Mouse (Mus musculus) cerebellum, adult 2 months (tissue): ENCODE data around the gene Cbfa2t3. TPM values are rescaled to one million over a fixed set of nuclear protein-coding genes. Genes with fewer than 3 reads are reported as not detected.

Experiments used
- DNase-seq, 2 experiments: peaks; one replicate each; pipeline ENCODE4 v3.0.0; 2021
- H3K27ac ChIP-seq: fragments of 200-500 bp; 2 replicates; pipeline ENCODE4 v1.5.1; 2012; ENCODE audit warnings: low read length, control low read depth, inconsistent platforms; ENCODE audit not compliant: insufficient read depth
- H3K27me3 ChIP-seq: fragments of 200-500 bp; 2 replicates; pipeline ENCODE4 v1.6.1; 2012; ENCODE audit warnings: inconsistent platforms, mild to moderate bottlenecking, low read length, moderate library complexity; ENCODE audit not compliant: control insufficient read depth, insufficient read depth
- H3K4me1 ChIP-seq: fragments of 200-500 bp; 2 replicates; pipeline ENCODE4 v1.6.1; 2011; ENCODE audit warnings: low read length; ENCODE audit not compliant: control insufficient read depth, insufficient read depth
- H3K4me3 ChIP-seq: fragments of 200-500 bp; replicated peaks from 2 replicates; pipeline ENCODE3; 2011; ENCODE audit warnings: mild to moderate bottlenecking, low read depth, low read length, control low read depth; ENCODE audit not compliant: insufficient read depth
- CTCF ChIP-seq: fragments of 200-500 bp; IDR thresholded peaks from 2 replicates; pipeline ENCODE4 v1.5.1; 2011; ENCODE audit warnings: low read depth, mild to moderate bottlenecking, control low read depth, low read length, moderate library complexity, borderline replicate concordance; ENCODE audit not compliant: insufficient read depth
- POLR2A ChIP-seq: fragments of 200-500 bp; IDR thresholded peaks from 2 replicates; pipeline ENCODE4 v1.6.1; 2011; ENCODE audit warnings: low read length, control low read depth, borderline replicate concordance; ENCODE audit not compliant: insufficient read depth
- WGBS: fragments of 180-500 bp; shearing (Covaris S2); methylation state at CpG from one replicate; pipeline ENCODE4 v1.1.7; 2018; 5-methylcytosine and 5-hydroxymethylcytosine counted together
- polyA plus RNA-seq: library from polyadenylated mRNA; depleted of rRNA; stranded (reverse); fragments of >200 nt; gene quantifications from 2 replicates; pipeline ENCODE4 v1.2.3, GENCODE M21; 2012

Gene Cbfa2t3
- polyA plus RNA-seq, 1 experiment: 17.7 TPM

DNA sequence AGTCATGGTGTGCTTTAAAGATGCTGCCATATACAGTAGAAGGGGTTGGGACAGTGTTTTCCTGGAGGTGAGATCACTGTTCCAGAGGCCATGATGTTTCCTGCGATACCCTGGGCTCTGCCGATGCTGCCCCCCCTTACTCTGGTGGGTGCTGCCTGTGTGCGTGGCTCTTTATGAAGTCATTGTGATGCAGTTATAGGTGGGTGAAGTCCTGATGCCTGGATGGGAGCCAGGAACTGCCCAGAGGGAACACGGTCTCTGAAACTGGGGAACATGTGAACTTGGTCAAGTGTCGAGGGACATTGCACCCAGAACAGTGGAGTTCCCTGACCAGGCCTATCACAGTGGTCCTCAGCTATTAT, 14.2 kb upstream of the Cbfa2t3 start:
- no peak for TF ChIP-seq CTCF
- TF ChIP-seq POLR2A: no peak
- 94% methylated on average over 5 of the region's 5 CpGs for WGBS
- peaks cover 15% of the 10 kb centered on the region for H3K4me1 ChIP-seq
- H3K27ac ChIP-seq: no peak overlapping the region
- H3K27me3 ChIP-seq: no peaks in the 10 kb centered on the region
- no peak for DNase-seq
- no peak overlapping the region for H3K4me3 ChIP-seq

DNA sequence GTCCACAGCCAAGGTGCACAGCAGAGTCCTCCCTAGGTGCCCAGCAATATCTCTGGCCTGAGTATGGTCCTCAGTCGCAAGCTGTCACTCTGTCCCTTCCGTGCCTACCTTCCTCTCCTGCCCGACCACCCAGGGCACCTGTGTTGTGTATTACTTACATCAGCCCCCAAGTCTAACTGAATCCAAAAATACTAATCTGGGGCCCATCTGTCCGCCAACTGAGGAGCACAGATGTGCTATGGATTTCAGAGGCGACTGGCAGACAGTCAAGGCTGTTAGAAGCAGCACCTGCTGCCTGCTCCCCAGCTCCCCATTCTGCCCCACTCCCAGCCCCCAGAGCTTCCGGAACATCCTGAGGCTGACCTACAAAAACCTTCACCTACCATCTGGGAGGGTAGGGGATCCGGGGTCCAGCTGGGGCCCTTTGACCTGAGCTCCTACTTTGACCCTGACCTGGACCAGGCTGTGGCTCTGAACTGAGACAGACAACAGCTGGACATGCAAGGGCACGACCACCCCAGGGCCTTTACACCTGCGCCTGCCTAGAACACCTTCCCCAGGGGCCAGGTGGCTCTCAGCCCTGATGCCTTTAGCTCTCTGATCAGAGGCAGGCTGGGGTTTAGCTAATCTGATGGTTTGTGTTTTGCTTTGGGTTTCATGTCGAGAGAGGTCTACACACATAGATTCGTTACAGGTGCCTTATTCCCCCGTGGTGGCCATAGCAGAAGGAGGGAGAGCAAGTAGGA, 13.7 kb upstream of the Cbfa2t3 start:
- 62% methylated on average over 12 of the region's 12 CpGs for WGBS
- TF ChIP-seq POLR2A (no peak), CTCF (no peak)
- peaks cover 15% of the 10 kb centered on the region for H3K4me1 ChIP-seq
- H3K27me3 ChIP-seq: no peaks in the 10 kb centered on the region
- H3K4me3 ChIP-seq: no peak overlapping the region
- no peak for DNase-seq
- H3K27ac ChIP-seq: no peak overlapping the region

DNA sequence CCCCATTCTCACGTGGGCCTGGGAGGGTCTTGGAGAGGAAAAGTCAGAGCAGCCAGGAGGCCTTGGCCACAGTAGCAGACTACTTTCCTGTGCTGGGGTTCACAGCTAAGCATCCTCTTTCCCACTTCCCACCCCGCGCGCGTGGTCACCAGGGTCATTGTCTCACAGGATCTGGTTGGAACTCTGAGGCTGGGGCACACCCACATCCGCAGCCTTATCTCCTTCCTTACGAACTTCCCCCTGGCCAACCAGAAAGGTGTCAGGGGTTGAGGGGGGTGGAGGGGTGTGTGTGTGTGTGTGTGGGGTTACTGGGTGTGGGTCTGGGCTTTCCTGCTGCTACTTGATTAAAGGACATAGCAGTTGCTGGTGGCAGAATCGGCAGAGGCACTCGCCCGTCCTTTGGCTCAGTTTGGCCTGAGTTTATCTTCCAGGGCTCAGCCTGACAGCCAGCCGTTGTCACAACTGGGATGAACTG, 13.0 kb upstream of the Cbfa2t3 start:
- H3K27me3 ChIP-seq: no peaks in the 10 kb centered on the region
- 77% methylated on average over 11 of the region's 11 CpGs for WGBS

DNA sequence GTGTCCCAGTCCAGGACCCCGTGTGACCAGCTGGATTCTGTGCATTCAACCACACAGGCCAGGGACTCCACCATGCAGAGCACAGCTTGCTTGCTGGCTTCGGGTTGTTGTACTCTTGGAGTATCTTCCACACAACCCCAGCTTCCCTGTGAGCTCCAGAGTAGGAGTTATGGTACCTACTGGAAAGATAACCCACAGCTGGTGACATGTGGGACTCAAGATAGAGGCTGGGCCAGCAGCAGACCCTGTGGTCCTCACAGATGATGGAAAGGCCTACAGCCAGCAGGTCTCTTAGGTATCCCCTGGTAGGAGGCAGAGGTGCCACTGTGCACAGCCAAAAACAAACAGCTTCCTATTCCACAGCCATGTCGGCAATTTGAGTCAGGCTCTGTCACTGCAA, 12.6 kb upstream of the Cbfa2t3 start:
- H3K27me3 ChIP-seq: no peaks in the 10 kb centered on the region
- no peak overlapping the region for H3K4me3 ChIP-seq
- 69% methylated on average over 3 of the region's 3 CpGs for WGBS
- DNase-seq: no peak
- TF ChIP-seq CTCF (no peak), POLR2A (no peak)
- peaks cover 15% of the 10 kb centered on the region for H3K4me1 ChIP-seq
- no peak overlapping the region for H3K27ac ChIP-seq

More for the DNA sequence above, 13.0 kb upstream of the Cbfa2t3 start:
- Histone ChIP-seq H3K27ac (no peak overlapping the region), H3K4me1 (peaks cover 15% of the 10 kb centered on the region), H3K4me3 (no peak overlapping the region)
- TF ChIP-seq CTCF (no peak), POLR2A (no peak)
- DNase-seq: no peak

DNA sequence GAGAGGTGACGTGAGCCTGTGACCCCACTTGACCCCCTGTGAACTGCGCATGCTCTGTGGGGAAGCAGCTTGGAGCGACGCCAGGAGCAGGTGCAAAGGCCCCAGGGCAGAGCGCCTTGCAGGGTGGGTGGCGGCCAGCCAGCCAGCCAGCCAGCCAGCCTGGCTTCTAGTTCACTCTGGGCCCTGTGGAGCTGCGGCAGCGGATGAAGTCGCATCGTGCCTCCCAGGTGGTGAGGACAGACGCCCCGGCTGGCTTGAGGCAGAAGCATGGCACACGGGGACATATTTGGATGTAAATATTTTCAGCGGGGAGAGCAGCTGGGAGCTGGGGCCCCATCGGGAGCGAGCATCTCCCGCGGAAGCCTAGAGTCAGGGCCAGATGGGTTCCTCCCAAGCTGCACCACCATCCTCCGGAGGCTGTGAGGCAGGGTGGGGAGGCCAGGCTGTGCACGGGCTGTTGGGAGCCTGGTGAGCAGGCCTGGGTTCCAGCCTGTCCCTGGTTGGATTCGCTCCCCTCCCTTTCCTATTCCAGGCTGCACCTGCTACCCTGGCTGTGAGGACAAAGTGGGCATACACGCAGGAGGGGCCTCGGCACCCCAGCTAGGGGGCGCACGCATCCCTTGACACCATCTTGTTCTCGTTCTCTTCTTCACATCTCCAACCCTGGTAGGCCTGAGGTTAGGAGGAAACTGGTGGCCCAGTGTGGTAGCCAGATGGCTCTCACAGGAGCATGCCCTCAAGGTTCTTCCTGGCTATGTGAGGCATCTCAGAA, 10.6 kb upstream of the Cbfa2t3 start:
- Histone ChIP-seq H3K4me3 (no peak overlapping the region), H3K4me1 (peaks cover 15% of the 10 kb centered on the region), H3K27me3 (no peaks in the 10 kb centered on the region), H3K27ac (0 out of 2 replicates have a peak overlapping the region, but pooled peaks have one; percentile 9)
- WGBS: 7% methylated on average over 26 of the region's 26 CpGs
- peak; percentile 63 to 68 for DNase-seq
- TF ChIP-seq POLR2A (no peak), CTCF (peak; percentile 56; the same call in 1 of the 2 replicates)

DNA sequence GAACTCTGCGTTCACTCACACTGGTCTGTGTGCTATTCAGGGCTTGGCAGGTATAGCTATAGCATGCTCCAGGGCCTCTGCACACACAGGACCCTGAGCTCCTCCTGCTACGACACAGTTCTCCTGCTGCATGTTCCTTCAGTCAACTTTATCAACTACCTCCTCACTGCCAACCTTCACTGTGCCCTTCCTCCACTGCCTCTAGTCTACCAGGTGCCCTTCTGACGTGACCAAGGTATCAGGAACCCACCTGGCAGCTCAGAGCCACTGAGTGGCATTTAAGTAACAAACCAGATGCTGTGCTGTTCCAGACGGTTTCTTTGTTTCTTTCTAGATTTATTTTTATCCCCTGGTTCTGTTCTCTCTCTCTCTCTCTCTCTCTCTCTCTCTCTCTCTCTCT, 8.3 kb upstream of the Cbfa2t3 start:
- Histone ChIP-seq H3K4me1 (peaks cover 15% of the 10 kb centered on the region), H3K27me3 (no peaks in the 10 kb centered on the region), H3K27ac (no peak overlapping the region), H3K4me3 (no peak overlapping the region)
- no peak for TF ChIP-seq CTCF
- no peak for TF ChIP-seq POLR2A
- DNase-seq: no peak
- 80% methylated on average over 4 of the region's 4 CpGs for WGBS

DNA sequence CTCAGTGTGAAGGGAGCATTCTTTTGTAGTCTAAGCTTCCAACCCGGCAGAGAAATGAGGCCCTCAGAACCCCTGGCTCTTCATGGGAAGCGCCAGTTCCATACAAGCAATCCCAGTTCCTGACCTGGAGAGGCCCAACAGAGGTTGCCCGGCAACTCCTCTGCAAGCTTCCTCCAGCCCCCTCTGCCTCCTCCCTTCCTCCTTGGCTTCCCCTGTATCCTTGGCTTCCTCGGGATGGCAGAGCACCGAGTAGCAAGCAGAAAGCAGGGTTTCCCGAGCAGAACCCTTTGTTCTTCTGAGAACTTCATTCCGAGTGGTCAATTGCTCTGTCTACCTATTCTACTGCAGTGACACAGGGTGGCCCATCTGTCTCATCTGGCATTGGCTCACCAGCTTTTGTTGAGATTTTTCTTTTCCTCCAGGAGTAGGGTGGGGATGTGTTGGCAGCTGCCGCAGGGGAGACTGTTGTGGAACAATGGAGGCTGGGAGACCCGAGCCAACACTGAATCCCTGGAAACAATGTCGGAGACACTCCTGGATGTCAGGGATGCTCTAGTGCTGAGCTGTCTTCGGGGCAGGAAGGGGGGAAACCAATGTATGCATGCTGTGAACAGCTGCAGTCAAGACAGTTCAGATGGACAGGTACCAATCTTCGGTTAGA, 7.1 kb upstream of the Cbfa2t3 start:
- no peaks in the 10 kb centered on the region for H3K27me3 ChIP-seq
- DNase-seq: no peak
- TF ChIP-seq POLR2A (no peak), CTCF (no peak)
- H3K4me3 ChIP-seq: no peak overlapping the region
- no peak overlapping the region for H3K27ac ChIP-seq
- peaks cover 15% of the 10 kb centered on the region for H3K4me1 ChIP-seq
- WGBS: 43% methylated on average over 12 of the region's 12 CpGs
